Mouse (Mus musculus) midbrain, embryonic 15.5 days (tissue): ENCODE measurements around the gene Pde4c. TPM values are rescaled to one million over a fixed set of nuclear protein-coding genes. Genes with fewer than 3 reads are reported as not detected.

ENCODE experiments used
- ATAC-seq: fragments of 200-750 bp; cut with Nextera tagmentation; replicated peaks from 2 replicates; pipeline ENCODE4 v1.8.0; 2017; ENCODE audit warnings: moderate TSS enrichment
- H3K27ac ChIP-seq: fragments of 300-500 bp; sonication (generic); 2 replicates; pipeline ENCODE4 v1.5.1; 2015; ENCODE audit warnings: mild to moderate bottlenecking, inconsistent platforms
- H3K27me3 ChIP-seq: fragments of 300-500 bp; sonication (generic); replicated peaks from 2 replicates; pipeline ENCODE4 v1.6.1; 2015; ENCODE audit warnings: inconsistent platforms
- H3K36me3 ChIP-seq: fragments of 300-500 bp; sonication (generic); replicated peaks from 2 replicates; pipeline ENCODE4 v1.6.1; 2015; ENCODE audit warnings: inconsistent platforms
- H3K4me1 ChIP-seq: fragments of 300-500 bp; sonication (generic); 2 replicates; pipeline ENCODE4 v1.6.1; 2015; ENCODE audit warnings: inconsistent platforms
- H3K4me2 ChIP-seq: fragments of 300-500 bp; sonication (generic); 2 replicates; pipeline ENCODE4 v1.6.1; 2015; ENCODE audit warnings: inconsistent platforms, mild to moderate bottlenecking, moderate library complexity
- H3K4me3 ChIP-seq: fragments of 300-500 bp; sonication (generic); 2 replicates; pipeline ENCODE4 v1.5.1; 2015; ENCODE audit warnings: mild to moderate bottlenecking, inconsistent platforms
- H3K9ac ChIP-seq: fragments of 300-500 bp; sonication (generic); 2 replicates; pipeline ENCODE4 v1.6.1; 2015; ENCODE audit warnings: mild to moderate bottlenecking, inconsistent platforms
- H3K9me3 ChIP-seq: fragments of 300-500 bp; sonication (generic); 2 replicates; pipeline ENCODE4 v1.6.1; 2016; ENCODE audit warnings: inconsistent platforms
- WGBS: fragments of 180-500 bp; shearing (Covaris S2); methylation state at CpG from one replicate; pipeline ENCODE4 v1.1.7; 2015; ENCODE audit warnings: mixed read lengths; 5-methylcytosine and 5-hydroxymethylcytosine counted together
- polyA plus RNA-seq: library from polyadenylated mRNA; unstranded; fragments of >200 nt; fragmentation: Nextera tagmentation; extraction: Ambion mirVana; gene quantifications from 2 replicates; pipeline ENCODE4 v1.2.1, GENCODE M21; 2015

Gene Pde4c
- polyA plus RNA-seq, 1 experiment from 2014 or later, result 0.46 TPM

DNA sequence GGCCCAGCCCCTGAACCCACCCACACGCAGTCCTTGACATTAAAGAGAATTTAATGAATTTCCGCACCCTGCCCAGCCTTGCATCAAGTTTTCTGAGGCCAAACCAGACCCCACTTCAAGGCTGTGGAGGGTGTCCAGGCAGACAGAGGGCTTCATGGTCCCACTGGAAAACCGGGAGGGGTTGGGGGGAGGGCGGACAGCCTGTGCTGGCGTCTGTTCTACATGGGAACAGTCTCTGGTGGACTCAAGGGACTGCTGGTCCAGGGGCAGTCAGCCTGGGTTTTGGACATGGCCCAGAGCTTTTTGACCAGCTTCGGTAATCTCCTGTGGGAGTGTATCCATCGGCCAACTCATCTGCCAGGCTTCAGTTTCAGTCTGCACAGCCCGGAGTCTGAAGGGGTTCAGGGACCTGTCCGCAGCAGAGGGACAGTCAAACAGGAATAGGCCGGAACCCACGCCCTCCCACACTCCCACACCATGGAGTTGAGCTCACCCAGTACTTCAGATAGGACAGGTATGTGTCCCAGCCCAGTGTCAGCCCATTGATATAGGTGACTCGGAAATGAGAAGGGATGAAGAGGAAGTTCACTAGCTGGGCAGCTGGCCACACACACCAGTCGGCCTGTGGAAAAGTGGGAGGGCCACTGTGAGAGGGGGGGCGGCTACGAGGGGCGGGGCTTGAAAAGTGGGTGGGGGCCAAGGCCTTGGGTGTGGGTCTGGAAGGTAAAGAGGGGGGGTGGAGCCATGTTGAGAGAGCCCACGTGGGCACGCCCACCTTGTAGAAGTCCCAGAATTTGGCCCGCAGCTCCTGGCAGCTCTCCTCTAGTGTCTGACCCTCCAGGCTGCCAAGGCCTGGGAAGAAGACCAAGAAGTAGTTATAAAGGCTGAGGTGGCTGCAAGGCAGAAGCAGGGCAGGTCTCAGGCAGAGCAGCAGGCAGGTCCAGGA is 35.4 kb downstream of the Pde4c start:
- WGBS, result 68% methylated on average over 19 of the region's 19 CpGs
- Histone ChIP-seq H3K4me2 (peak overlapping the region; percentile 89; the same call in 1 of the 2 replicates), H3K36me3 (peaks cover 16% of the 10 kb centered on the region; the same call in 1 of the 2 replicates), H3K9me3 (no peaks in the 10 kb centered on the region), H3K9ac (no peak overlapping the region), H3K4me3 (no peak overlapping the region), H3K27me3 (no peaks in the 10 kb centered on the region), H3K4me1 (peaks cover 53% of the 10 kb centered on the region), H3K27ac (no peak overlapping the region)
- no peak for ATAC-seq

DNA sequence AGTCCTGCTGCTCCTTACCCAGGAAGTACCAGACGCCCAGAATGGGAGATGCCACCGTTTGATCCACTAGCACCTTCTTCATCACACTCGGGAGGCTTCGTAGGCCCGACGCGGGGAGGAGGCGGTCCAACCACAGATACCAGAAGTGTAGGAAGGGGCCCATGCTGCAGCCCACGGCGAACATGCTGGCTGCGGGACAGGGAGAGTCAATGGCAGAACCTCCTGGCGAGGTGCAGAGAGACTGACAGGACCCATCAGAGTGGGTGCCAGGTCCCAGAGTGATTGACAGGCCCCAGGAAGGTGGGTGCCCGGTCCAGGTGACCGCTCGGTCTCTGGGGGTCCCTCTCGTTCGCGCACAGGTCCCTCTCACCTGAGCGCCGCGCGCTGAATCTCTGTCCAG is 36.8 kb downstream of the Pde4c start:
- WGBS, result 1% methylated on average over 22 of the region's 22 CpGs
- no peaks in the 10 kb centered on the region for H3K27me3 ChIP-seq
- no peak; the same call in 1 of the 2 replicates for ATAC-seq
- peaks cover 16% of the 10 kb centered on the region; the same call in 1 of the 2 replicates for H3K36me3 ChIP-seq
- peaks cover 51% of the 10 kb centered on the region for H3K4me1 ChIP-seq
- peak overlapping the region; percentile 89 for H3K4me2 ChIP-seq
- peak overlapping the region; percentile 69 for H3K4me3 ChIP-seq
- no peaks in the 10 kb centered on the region for H3K9me3 ChIP-seq
- peak overlapping the region; percentile 66 for H3K9ac ChIP-seq
- peak overlapping the region; percentile 75 for H3K27ac ChIP-seq

GRCm38 (mm10) chr8:70760775-70761406 is 37.4 kb downstream of the Pde4c start, which contains the start of gene Mpv17l2:
Gene Mpv17l2 (minus strand): TSS chr8:70760946.
- Histone ChIP-seq H3K27me3 (no peaks in the 10 kb centered on the region), H3K27ac (peak within 1 kb of the TSS; percentile 75), H3K9me3 (no peaks in the 10 kb centered on the region), H3K4me3 (peak within 1 kb of the TSS; percentile 69), H3K4me1 (peaks cover 51% of the 10 kb centered on the region), H3K9ac (peak within 1 kb of the TSS; percentile 66), H3K4me2 (peak within 1 kb of the TSS; percentile 89), H3K36me3 (peaks cover 16% of the 10 kb centered on the region; the same call in 1 of the 2 replicates)
- WGBS, result under 1% methylated on average over 55 of the region's 55 CpGs
- peak; percentile 96 for ATAC-seq

- ATAC-seq, result no peak
- Histone ChIP-seq H3K9me3 (no peaks in the 10 kb centered on the region), H3K27me3 (peaks cover 6% of the 10 kb centered on the region; the same call in 1 of the 2 replicates), H3K4me2 (no peak overlapping the region), H3K36me3 (peaks cover 9% of the 10 kb centered on the region; the same call in 1 of the 2 replicates), H3K27ac (no peak overlapping the region), H3K4me1 (peaks cover 49% of the 10 kb centered on the region), H3K4me3 (no peak overlapping the region), H3K9ac (no peak overlapping the region)
- WGBS, result 81% methylated on average over 1 of the region's 1 CpGs
These were observed 38.6 kb downstream of the Pde4c start for GRCm38 (mm10) chr8:70762118-70762517.

- no peak for ATAC-seq
- Histone ChIP-seq H3K9ac (no peak overlapping the region), H3K36me3 (peaks cover 10% of the 10 kb centered on the region; the same call in 1 of the 2 replicates), H3K27me3 (peaks cover 16% of the 10 kb centered on the region; the same call in 1 of the 2 replicates), H3K4me3 (no peak overlapping the region), H3K9me3 (no peaks in the 10 kb centered on the region), H3K4me1 (peaks cover 37% of the 10 kb centered on the region), H3K4me2 (no peak overlapping the region), H3K27ac (no peak overlapping the region)
- WGBS, result 7% methylated on average over 3 of the region's 3 CpGs
These were observed 39.8 kb downstream of the Pde4c start for GRCm38 (mm10) chr8:70763354-70763753.

DNA sequence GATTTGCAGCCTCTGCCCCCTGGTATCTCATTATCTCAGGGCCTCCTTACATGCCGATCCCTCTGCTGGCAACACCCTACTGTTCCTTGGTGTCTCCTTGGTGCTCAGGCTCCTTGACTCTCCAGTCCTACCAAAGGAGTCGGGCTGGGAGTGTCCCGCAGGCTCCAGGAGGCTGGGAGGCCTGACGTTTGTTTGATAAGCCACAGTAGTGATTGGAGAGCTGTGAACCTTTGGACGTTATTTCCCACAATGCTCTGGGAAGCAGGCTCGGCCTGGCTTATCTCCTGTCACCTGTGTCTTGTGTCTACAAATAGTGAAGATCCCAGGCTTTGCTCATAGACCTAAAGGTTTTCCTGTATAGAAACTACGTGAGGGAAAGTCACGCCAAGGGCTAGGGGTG is 40.5 kb downstream of the Pde4c start:
- H3K4me3 ChIP-seq, result no peak overlapping the region
- no peak overlapping the region for H3K9ac ChIP-seq
- peaks cover 16% of the 10 kb centered on the region; the same call in 1 of the 2 replicates for H3K36me3 ChIP-seq
- peaks cover 31% of the 10 kb centered on the region for H3K4me1 ChIP-seq
- no peak overlapping the region for H3K4me2 ChIP-seq
- no peak for ATAC-seq
- peaks cover 16% of the 10 kb centered on the region; the same call in 1 of the 2 replicates for H3K27me3 ChIP-seq
- WGBS, result 86% methylated on average over 8 of the region's 8 CpGs
- H3K27ac ChIP-seq, result no peak overlapping the region
- H3K9me3 ChIP-seq, result no peaks in the 10 kb centered on the region

GRCm38 (mm10) chr8:70764676-70765075 is 41.2 kb downstream of the Pde4c start:
- Histone ChIP-seq H3K9ac (no peak overlapping the region), H3K9me3 (no peaks in the 10 kb centered on the region), H3K4me1 (peaks cover 24% of the 10 kb centered on the region), H3K4me3 (no peak overlapping the region), H3K27me3 (peaks cover 16% of the 10 kb centered on the region; the same call in 1 of the 2 replicates), H3K36me3 (peaks cover 16% of the 10 kb centered on the region; the same call in 1 of the 2 replicates), H3K27ac (no peak overlapping the region), H3K4me2 (no peak overlapping the region)
- no peak for ATAC-seq
- 94% methylated on average over 13 of the region's 13 CpGs for WGBS

GRCm38 (mm10) chr8:70765329-70765728 is 41.8 kb downstream of the Pde4c start:
- Histone ChIP-seq H3K9ac (no peak overlapping the region), H3K4me2 (no peak overlapping the region), H3K27ac (no peak overlapping the region), H3K9me3 (no peaks in the 10 kb centered on the region), H3K4me3 (no peak overlapping the region), H3K27me3 (peaks cover 16% of the 10 kb centered on the region; the same call in 1 of the 2 replicates), H3K4me1 (peaks cover 18% of the 10 kb centered on the region), H3K36me3 (peaks cover 17% of the 10 kb centered on the region)
- no peak for ATAC-seq
- 81% methylated on average over 9 of the region's 9 CpGs for WGBS

DNA sequence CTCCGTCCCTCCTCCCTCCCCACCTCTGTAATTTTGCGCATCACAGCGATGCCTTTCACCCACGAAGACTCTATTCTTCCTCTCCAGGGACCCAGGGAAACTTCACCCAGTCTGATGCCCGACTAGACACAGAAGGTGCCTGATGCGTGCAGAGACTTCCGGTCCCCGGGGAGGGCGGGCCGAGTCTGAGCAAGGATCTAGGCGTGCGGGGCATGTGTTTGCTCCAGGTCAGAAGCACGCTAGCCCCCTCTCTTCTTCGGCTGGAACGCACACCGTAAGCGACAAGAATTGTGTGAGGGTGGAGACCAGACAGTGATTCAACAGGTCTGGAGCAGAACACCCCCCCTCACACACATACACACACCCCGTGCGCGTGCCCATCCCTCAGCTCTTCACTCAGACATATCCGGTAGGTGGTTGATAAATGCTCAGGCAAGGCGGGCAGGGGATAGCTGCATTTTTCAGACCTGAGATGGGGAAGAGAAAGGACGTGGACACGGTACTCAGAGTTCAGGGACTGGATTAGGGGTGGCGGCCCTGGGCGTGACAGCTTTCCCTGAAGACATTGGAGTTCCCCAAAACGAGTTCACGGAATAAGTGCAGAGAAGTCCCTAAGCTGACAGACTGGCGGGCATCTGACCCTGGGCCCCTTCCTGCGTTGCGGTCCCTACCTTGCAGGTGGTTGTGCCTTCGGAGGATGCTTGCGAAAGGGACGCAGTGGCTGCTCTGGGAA is 42.5 kb downstream of the Pde4c start:
- Histone ChIP-seq H3K4me1 (peaks cover 16% of the 10 kb centered on the region), H3K36me3 (peaks cover 23% of the 10 kb centered on the region), H3K27me3 (peaks cover 16% of the 10 kb centered on the region; the same call in 1 of the 2 replicates), H3K9ac (peak overlapping the region; percentile 9; the same call in 1 of the 2 replicates), H3K9me3 (no peaks in the 10 kb centered on the region), H3K4me2 (peak overlapping the region; percentile 37), H3K4me3 (peak overlapping the region; percentile 6), H3K27ac (no peak overlapping the region)
- no peak for ATAC-seq
- 3% methylated on average over 34 of the region's 34 CpGs for WGBS

DNA sequence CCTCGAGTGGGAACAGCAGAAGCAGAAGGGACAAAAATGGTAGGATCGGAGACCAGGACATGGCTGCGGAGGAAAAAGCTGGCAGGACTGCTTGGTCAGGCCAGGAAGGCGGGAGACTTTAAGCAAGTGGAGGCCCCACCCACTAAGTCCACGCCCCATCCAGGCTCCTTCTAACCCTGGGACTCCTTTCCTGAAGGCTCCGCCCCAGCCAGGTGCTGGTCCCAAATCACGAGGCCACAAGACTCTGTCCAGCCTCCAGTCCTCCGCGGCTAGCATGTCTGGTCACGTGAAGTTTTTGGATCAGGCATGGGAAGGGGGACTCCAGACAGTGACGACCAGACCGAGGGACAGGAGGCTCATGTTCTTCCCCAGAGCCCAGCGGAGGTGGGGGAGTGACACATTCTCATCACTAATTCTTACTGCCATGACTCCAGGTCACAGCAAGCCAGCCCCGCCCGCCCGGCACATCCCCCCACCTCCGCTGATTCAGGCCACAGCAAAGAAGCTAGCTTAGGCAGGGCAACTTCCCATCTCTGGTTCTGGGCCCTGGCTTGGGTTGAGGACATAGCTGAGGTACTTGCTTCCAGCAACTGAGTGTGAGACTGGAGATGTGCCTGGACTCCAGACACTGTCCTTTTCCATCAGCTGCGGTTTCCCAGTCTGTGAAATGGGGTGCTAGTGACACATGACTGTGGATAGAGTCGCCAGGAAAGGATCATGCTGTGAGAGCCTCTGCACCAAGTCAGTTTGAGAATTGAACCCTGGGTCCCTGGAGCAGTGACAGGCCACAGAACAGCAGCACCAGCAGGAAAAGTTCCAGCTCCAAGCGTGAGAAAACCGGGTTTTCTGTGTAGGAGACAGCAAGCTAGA is 43.3 kb downstream of the Pde4c start:
- Histone ChIP-seq H3K4me1 (peaks cover 16% of the 10 kb centered on the region), H3K9me3 (no peaks in the 10 kb centered on the region), H3K4me2 (peak overlapping the region; percentile 37), H3K27ac (no peak overlapping the region), H3K9ac (peak overlapping the region; percentile 9; the same call in 1 of the 2 replicates), H3K4me3 (peak overlapping the region; percentile 6; the same call in 1 of the 2 replicates), H3K36me3 (peaks cover 31% of the 10 kb centered on the region), H3K27me3 (peaks cover 16% of the 10 kb centered on the region; the same call in 1 of the 2 replicates)
- ATAC-seq, result no peak
- WGBS, result 9% methylated on average over 21 of the region's 21 CpGs

- Histone ChIP-seq H3K36me3 (peaks cover 35% of the 10 kb centered on the region), H3K9ac (no peak overlapping the region)
These were observed 44.0 kb downstream of the Pde4c start for GRCm38 (mm10) chr8:70767503-70767902.

More at GRCm38 (mm10) chr8:70767503-70767902, 44.0 kb downstream of the Pde4c start:
- Histone ChIP-seq H3K27me3 (peaks cover 16% of the 10 kb centered on the region; the same call in 1 of the 2 replicates), H3K4me3 (no peak overlapping the region), H3K4me1 (peaks cover 17% of the 10 kb centered on the region), H3K9me3 (no peaks in the 10 kb centered on the region), H3K4me2 (no peak overlapping the region), H3K27ac (no peak overlapping the region)
- no peak for ATAC-seq
- 82% methylated on average over 6 of the region's 6 CpGs for WGBS
